Mouse (Mus musculus) olfactory bulb, adult 2 months (tissue): ENCODE results near the gene Tusc2. TPM values are rescaled to one million over a fixed set of nuclear protein-coding genes. Genes with fewer than 3 reads are reported as not detected.

Experiments
- H3K27ac ChIP-seq: fragments of 200-500 bp; 2 replicates; pipeline ENCODE4 v1.5.1; 2012; ENCODE audit warnings: low read depth, low read length; ENCODE audit not compliant: insufficient read depth
- H3K4me1 ChIP-seq: fragments of 200-500 bp; 2 replicates; pipeline ENCODE4 v1.6.1; 2012; ENCODE audit warnings: low read length; ENCODE audit not compliant: control insufficient read depth, insufficient read depth
- H3K4me3 ChIP-seq: fragments of 200-500 bp; 2 replicates; pipeline ENCODE4 v1.5.1; 2012; ENCODE audit warnings: mild to moderate bottlenecking, low read depth, low read length, moderate library complexity; ENCODE audit not compliant: insufficient read depth
- CTCF ChIP-seq: fragments of 200-500 bp; IDR thresholded peaks from 2 replicates; pipeline ENCODE4 v1.5.1; 2012; ENCODE audit warnings: low read depth, mild to moderate bottlenecking, low read length, moderate library complexity; ENCODE audit not compliant: insufficient read depth
- POLR2A ChIP-seq: fragments of 200-500 bp; IDR thresholded peaks from 2 replicates; pipeline ENCODE4 v1.6.1; 2012; ENCODE audit warnings: mild to moderate bottlenecking, low read depth, low read length, moderate library complexity; ENCODE audit not compliant: insufficient read depth
- WGBS: fragments of 180-500 bp; shearing (Covaris S2); methylation state at CpG from one replicate; pipeline ENCODE4 v1.1.7; 2018; 5-methylcytosine and 5-hydroxymethylcytosine counted together
- polyA plus RNA-seq: library from polyadenylated mRNA; stranded (reverse); fragments of >200 nt; gene quantifications from 2 replicates; pipeline ENCODE4 v1.2.4, GENCODE M21; 2012; ENCODE audit warnings: low replicate concordance; ENCODE audit not compliant: missing spikeins, insufficient read depth, insufficient read length

Tusc2 gene
- polyA plus RNA-seq, 1 experiment: not detected

GRCm38 (mm10) chr9:107590058-107590772, 27.2 kb downstream of the Tusc2 start:
- Histone ChIP-seq H3K27ac (no peak overlapping the region), H3K4me3 (no peak overlapping the region), H3K4me1 (peaks cover 2% of the 10 kb centered on the region; the same call in 1 of the 2 replicates)
- no peak for TF ChIP-seq POLR2A
- WGBS: 84% methylated on average over 25 of the region's 25 CpGs

- TF ChIP-seq POLR2A (no peak), CTCF (no peak)
- H3K4me3 ChIP-seq: no peak overlapping the region
- WGBS: 93% methylated on average over 6 of the region's 6 CpGs
- peaks cover 2% of the 10 kb centered on the region; the same call in 1 of the 2 replicates for H3K4me1 ChIP-seq
- no peak overlapping the region for H3K27ac ChIP-seq
Observed at GRCm38 (mm10) chr9:107590773-107591060, 27.7 kb downstream of the Tusc2 start.

- TF ChIP-seq CTCF (no peak), POLR2A (no peak)
- H3K27ac ChIP-seq: no peak overlapping the region
- 82% methylated on average over 11 of the region's 11 CpGs for WGBS
- H3K4me1 ChIP-seq: peaks cover 2% of the 10 kb centered on the region; the same call in 1 of the 2 replicates
- no peak overlapping the region for H3K4me3 ChIP-seq
Observed at GRCm38 (mm10) chr9:107593101-107593976, 30.3 kb downstream of the Tusc2 start.

DNA sequence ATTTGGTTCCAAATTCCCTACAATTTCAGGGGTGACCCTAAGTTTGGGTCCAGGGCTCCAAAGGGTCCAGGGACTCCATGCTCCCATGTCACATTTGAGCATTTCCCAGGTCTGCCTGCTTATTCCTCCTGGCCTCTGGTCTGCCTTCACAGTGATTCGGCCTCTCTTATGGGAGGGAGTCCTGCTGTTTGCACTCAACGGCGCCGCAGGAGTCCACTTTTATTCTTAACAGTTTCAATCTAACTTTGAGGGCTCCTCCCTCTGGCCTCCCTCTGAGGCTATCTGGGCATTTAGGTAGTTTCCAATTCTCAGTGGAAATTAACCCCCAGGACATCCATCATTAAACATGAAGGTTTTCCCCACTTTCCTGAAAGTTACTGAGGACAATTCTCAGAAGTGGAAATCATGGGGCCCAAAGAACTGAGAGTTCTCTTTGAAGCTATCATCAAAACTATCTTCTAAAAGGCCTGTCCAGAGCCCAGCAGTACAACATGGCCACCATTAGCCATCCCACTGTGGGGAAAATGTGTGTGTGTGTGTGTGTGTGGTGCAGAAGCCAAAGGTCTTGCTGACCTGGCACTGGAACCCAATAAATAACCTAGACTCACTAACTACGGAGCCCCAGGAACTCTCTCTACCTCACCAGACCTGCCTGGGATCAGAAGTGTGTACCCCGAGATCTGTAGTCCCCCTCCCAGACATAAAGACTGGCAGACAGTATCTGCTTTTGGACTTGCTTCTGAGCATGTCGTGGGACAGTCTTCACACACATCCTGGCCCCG, 31.4 kb downstream of the Tusc2 start:
- WGBS: 79% methylated on average over 8 of the region's 8 CpGs
- TF ChIP-seq CTCF (no peak), POLR2A (no peak)
- 0 out of 2 replicates have a peak, but pooled peaks cover 3% of the 10 kb centered on the region for H3K4me1 ChIP-seq
- H3K4me3 ChIP-seq: no peak overlapping the region
- H3K27ac ChIP-seq: no peak overlapping the region

GRCm38 (mm10) chr9:107596619-107597569, 33.8 kb downstream of the Tusc2 start:
- Histone ChIP-seq H3K4me3 (no peak overlapping the region), H3K27ac (no peak overlapping the region), H3K4me1 (peaks cover 4% of the 10 kb centered on the region; the same call in 1 of the 2 replicates)
- TF ChIP-seq POLR2A (no peak), CTCF (no peak)
- 81% methylated on average over 11 of the region's 11 CpGs for WGBS

GRCm38 (mm10) chr9:107598385-107598784, 35.3 kb downstream of the Tusc2 start:
- TF ChIP-seq POLR2A: no peak
- TF ChIP-seq CTCF: no peak
- Histone ChIP-seq H3K4me1 (peaks cover 5% of the 10 kb centered on the region; the same call in 1 of the 2 replicates), H3K4me3 (no peak overlapping the region), H3K27ac (no peak overlapping the region)
- 84% methylated on average over 5 of the region's 5 CpGs for WGBS

DNA sequence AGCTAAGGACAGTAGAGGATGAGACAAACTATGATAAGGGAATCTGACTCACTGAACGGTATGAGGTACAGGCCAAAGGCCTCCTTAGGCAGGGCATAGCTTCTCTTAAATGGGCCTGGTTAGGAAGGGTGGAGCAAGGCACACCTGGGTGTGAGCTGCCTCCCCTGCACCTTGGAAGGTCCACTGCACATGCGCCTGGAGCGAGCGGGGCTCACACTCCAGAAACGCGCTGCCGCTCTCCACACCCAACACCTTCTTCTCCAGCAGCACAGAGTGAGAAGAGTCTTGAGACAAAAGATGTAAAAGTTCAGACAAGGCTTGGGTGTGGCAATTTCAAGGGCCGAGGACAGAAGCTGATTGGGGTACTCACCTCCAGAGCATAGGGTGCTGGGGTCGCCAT, 36.4 kb downstream of the Tusc2 start:
- Histone ChIP-seq H3K4me3 (no peak overlapping the region), H3K27ac (no peak overlapping the region), H3K4me1 (peaks cover 5% of the 10 kb centered on the region; the same call in 1 of the 2 replicates)
- WGBS: 94% methylated on average over 9 of the region's 9 CpGs
- TF ChIP-seq CTCF (no peak), POLR2A (no peak)

- H3K4me3 ChIP-seq: no peak overlapping the region
- no peak overlapping the region for H3K27ac ChIP-seq
- WGBS: 73% methylated on average over 14 of the region's 14 CpGs
- H3K4me1 ChIP-seq: peaks cover 5% of the 10 kb centered on the region; the same call in 1 of the 2 replicates
- TF ChIP-seq POLR2A (no peak), CTCF (no peak)
Observed at GRCm38 (mm10) chr9:107599842-107600241, 36.8 kb downstream of the Tusc2 start.
